Comparison of ENCODE assay signal across 8 mouse cellular contexts in the genomic region with DNA sequence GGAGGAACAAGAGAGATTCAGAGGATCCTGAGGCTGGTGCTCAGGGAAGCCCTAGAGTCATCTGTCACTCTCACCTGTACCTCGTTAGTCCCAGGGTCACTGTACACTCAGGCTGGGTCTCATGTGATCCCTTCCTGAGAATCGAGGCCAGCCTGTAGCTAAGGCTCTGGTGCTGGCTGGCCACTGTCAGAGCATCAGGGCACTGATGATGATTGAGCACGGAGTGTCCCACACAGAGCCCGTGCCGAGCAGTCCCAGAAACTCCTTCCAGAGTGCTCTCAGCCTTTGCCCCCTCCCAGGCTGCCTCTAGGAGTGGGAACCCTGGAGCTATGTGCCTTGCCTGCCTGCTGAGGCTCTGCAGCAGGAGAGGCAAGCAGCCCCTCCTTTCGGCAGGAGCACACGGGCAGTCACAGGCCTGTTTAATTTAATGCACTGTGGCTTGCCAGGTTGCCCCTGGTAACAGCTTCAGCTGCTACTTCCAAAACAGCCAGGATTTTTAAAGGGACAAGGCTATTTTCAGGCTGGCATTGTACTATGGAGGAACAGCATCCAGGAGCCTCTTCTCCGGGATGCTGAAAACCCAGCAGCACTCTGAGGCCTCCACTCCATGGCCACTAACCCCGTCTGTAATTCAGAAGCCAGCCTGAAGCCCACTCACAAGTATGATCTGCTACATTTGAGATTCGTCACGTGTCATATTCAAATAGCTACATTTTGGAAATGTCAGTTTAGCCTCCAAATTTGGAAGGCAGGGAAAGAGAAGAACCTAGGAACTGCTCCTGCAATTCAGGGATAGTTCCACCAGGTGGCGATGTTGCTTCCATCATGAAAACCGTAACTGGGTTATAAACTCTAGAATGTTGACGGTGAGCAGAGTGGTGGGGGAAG. TPM values are rescaled to one million over a fixed set of nuclear protein-coding genes. Genes with fewer than 3 reads are reported as not detected.
DNase-seq lines count a peak whose midpoint lies in the region; ATAC-seq lines count a peak whose summit lies in the region.

No protein-coding gene starts in this region.

- no peak overlapping the region for H3K27ac ChIP-seq in liver, embryonic 11.5 days (ENCODE audit: low read depth, low read length)
- H3K27ac ChIP-seq in forebrain, embryonic 12.5 days = peak overlapping the region; percentile 42; the same call in 1 of the 2 replicates
- H3K27ac ChIP-seq in midbrain, embryonic 15.5 days = peak overlapping the region; percentile 88
- peak overlapping the region; percentile 3; the same call in 1 of the 2 replicates for H3K27ac ChIP-seq in stomach, embryonic 14.5 days (ENCODE audit: low read length)

- intact Hi-C loops in left cerebral cortex, postnatal 10 days (cut with DNase I) = loop anchor here (5.0 kb wide), 2 partner anchors 47 to 77 kb away; partner anchors contain the start of gene Ttc4

- H3K4me2 ChIP-seq in liver, embryonic 11.5 days = no peak overlapping the region
- H3K4me2 ChIP-seq in forebrain, embryonic 12.5 days = no peak overlapping the region
- peak overlapping the region; percentile 37 for H3K4me2 ChIP-seq in midbrain, embryonic 15.5 days
- H3K4me2 ChIP-seq in stomach, embryonic 14.5 days (replicated peaks; ENCODE audit: low read depth, low read length) = no peak overlapping the region

- WGBS in liver, embryonic 11.5 days = 32% methylated on average over 14 of the region's 14 CpGs
- WGBS in forebrain, embryonic 12.5 days = 32% methylated on average over 14 of the region's 14 CpGs
- 12% methylated on average over 14 of the region's 14 CpGs for WGBS in midbrain, embryonic 15.5 days
- 19% methylated on average over 14 of the region's 14 CpGs for WGBS in stomach, embryonic 14.5 days

- no peak overlapping the region for H3K4me3 ChIP-seq in liver, embryonic 11.5 days (ENCODE audit: low read depth, low read length)
- no peak overlapping the region for H3K4me3 ChIP-seq in forebrain, embryonic 12.5 days (replicated peaks)
- H3K4me3 ChIP-seq in midbrain, embryonic 15.5 days = no peak overlapping the region
- no peak overlapping the region for H3K4me3 ChIP-seq in stomach, embryonic 14.5 days (ENCODE audit: low read depth, low read length)

- no peaks in the 10 kb centered on the region; the same call in 1 of the 2 replicates for H3K4me1 ChIP-seq in liver, embryonic 11.5 days (replicated peaks; ENCODE audit: control insufficient read depth, insufficient read depth, low read length)
- peaks cover 15% of the 10 kb centered on the region for H3K4me1 ChIP-seq in forebrain, embryonic 12.5 days
- peaks cover 56% of the 10 kb centered on the region for H3K4me1 ChIP-seq in midbrain, embryonic 15.5 days
- peaks cover 32% of the 10 kb centered on the region; the same call in 1 of the 2 replicates for H3K4me1 ChIP-seq in stomach, embryonic 14.5 days (ENCODE audit: control insufficient read depth, insufficient read depth, low read length)

- H3K36me3 ChIP-seq in liver, embryonic 11.5 days (ENCODE audit: control insufficient read depth, insufficient read depth, low read length) = no peaks in the 10 kb centered on the region
- H3K36me3 ChIP-seq in forebrain, embryonic 12.5 days (replicated peaks) = no peaks in the 10 kb centered on the region
- no peaks in the 10 kb centered on the region for H3K36me3 ChIP-seq in midbrain, embryonic 15.5 days (replicated peaks)
- no peaks in the 10 kb centered on the region for H3K36me3 ChIP-seq in stomach, embryonic 14.5 days (ENCODE audit: control insufficient read depth, insufficient read depth, low read length)

- ATAC-seq in liver, embryonic 11.5 days (replicated peaks; ENCODE audit: low FRiP score) = no peak; the same call in 1 of the 2 replicates
- ATAC-seq in forebrain, embryonic 12.5 days (ENCODE audit: low FRiP score) = peak; percentile 57
- ATAC-seq in midbrain, embryonic 15.5 days (replicated peaks) = peak; percentile 80
- peak; percentile 48; the same call in 1 of the 2 replicates for ATAC-seq in stomach, embryonic 14.5 days (ENCODE audit: insufficient number of reproducible peaks, insufficient read depth, low FRiP score, low read depth)

- H3K9me3 ChIP-seq in liver, embryonic 11.5 days (ENCODE audit: control insufficient read depth, low read length) = no peaks in the 10 kb centered on the region
- H3K9me3 ChIP-seq in forebrain, embryonic 12.5 days = no peaks in the 10 kb centered on the region
- H3K9me3 ChIP-seq in midbrain, embryonic 15.5 days = no peaks in the 10 kb centered on the region
- H3K9me3 ChIP-seq in stomach, embryonic 14.5 days (ENCODE audit: control insufficient read depth, low read depth, low read length) = no peaks in the 10 kb centered on the region

- H3K27me3 ChIP-seq in liver, embryonic 11.5 days (replicated peaks; ENCODE audit: control insufficient read depth, insufficient read depth, low read length) = peaks cover 7% of the 10 kb centered on the region
- H3K27me3 ChIP-seq in forebrain, embryonic 12.5 days = peaks cover 18% of the 10 kb centered on the region; the same call in 1 of the 2 replicates
- no peaks in the 10 kb centered on the region for H3K27me3 ChIP-seq in midbrain, embryonic 15.5 days (replicated peaks)
- no peaks in the 10 kb centered on the region for H3K27me3 ChIP-seq in stomach, embryonic 14.5 days (ENCODE audit: control insufficient read depth, insufficient read depth, low read length)

- peak; percentile 70 for DNase-seq in liver
- no peak for DNase-seq in liver, embryonic 11.5 days (ENCODE audit: low spot score)
- DNase-seq in c-Kit-positive CD71-positive TER-119-negative erythroid progenitor cells, embryonic 14.5 days (ENCODE audit: low read depth) = peak; percentile 41
- peak; percentile 60 for DNase-seq in hindlimb bud, embryonic 11.5 days (ENCODE audit: extremely low spot score, low read depth, low spot score)
- peak; percentile 79 to 91 for DNase-seq in left cerebral cortex, postnatal 10 days (ENCODE audit: extremely low spot score in 1 of 2, low spot score in 2 of 2)

- no peak overlapping the region for H3K9ac ChIP-seq in liver, embryonic 11.5 days (ENCODE audit: low read depth, low read length)
- no peak overlapping the region for H3K9ac ChIP-seq in forebrain, embryonic 12.5 days
- H3K9ac ChIP-seq in midbrain, embryonic 15.5 days = peak overlapping the region; percentile 27
- H3K9ac ChIP-seq in stomach, embryonic 14.5 days (replicated peaks; ENCODE audit: low read depth, low read length) = no peak overlapping the region

RNA-seq across cellular contexts. Expression of gene Ttc22, which starts 8.3 kb away (rescaled TPM):
- polyA plus RNA-seq in liver, embryonic 11.5 days (2014; fragmentation: Nextera tagmentation; extraction: Ambion mirVana) = 0.12 TPM in 2 replicates
- 0.17 TPM in 2 replicates for polyA plus RNA-seq in forebrain, embryonic 12.5 days (2016; fragmentation: Nextera tagmentation; extraction: Ambion mirVana)
- total RNA-seq in left cerebral cortex, postnatal 10 days (2021) = 1 to 10 TPM; 1.7 to 2.1 TPM
- polyA plus RNA-seq in midbrain, embryonic 15.5 days (2015; fragmentation: Nextera tagmentation; extraction: Ambion mirVana) = 3.4 and 4.4 TPM in 2 replicates
- polyA plus RNA-seq in stomach, embryonic 14.5 days (2014; fragmentation: Nextera tagmentation; extraction: Ambion mirVana) = 2.7 and 3.7 TPM in 2 replicates

RNA-seq across cellular contexts. Expression of gene Lexm, which starts 13.5 kb away (rescaled TPM):
- polyA plus RNA-seq in liver, embryonic 11.5 days (2014; fragmentation: Nextera tagmentation; extraction: Ambion mirVana) = 0.30 and 0.52 TPM in 2 replicates
- polyA plus RNA-seq in forebrain, embryonic 12.5 days (2016; fragmentation: Nextera tagmentation; extraction: Ambion mirVana) = 0.17 and 0.42 TPM in 2 replicates
- under 1 TPM in 1 of 2 experiments, not detected in 1; 0.21 TPM for total RNA-seq in left cerebral cortex, postnatal 10 days (2021)
- polyA plus RNA-seq in midbrain, embryonic 15.5 days (2015; fragmentation: Nextera tagmentation; extraction: Ambion mirVana) = not detected in 2 replicates
- not detected in 2 replicates for polyA plus RNA-seq in stomach, embryonic 14.5 days (2014; fragmentation: Nextera tagmentation; extraction: Ambion mirVana)

RNA-seq across cellular contexts. Expression of gene Pars2, which starts 20.3 kb away (rescaled TPM):
- 11.5 and 11.7 TPM in 2 replicates for polyA plus RNA-seq in liver, embryonic 11.5 days (2014; fragmentation: Nextera tagmentation; extraction: Ambion mirVana)
- polyA plus RNA-seq in forebrain, embryonic 12.5 days (2016; fragmentation: Nextera tagmentation; extraction: Ambion mirVana) = 11.2 and 15.9 TPM in 2 replicates
- 1 to 10 TPM; 6.4 to 8.2 TPM for total RNA-seq in left cerebral cortex, postnatal 10 days (2021)
- 9.7 and 10.4 TPM in 2 replicates for polyA plus RNA-seq in midbrain, embryonic 15.5 days (2015; fragmentation: Nextera tagmentation; extraction: Ambion mirVana)
- 14.5 and 15.1 TPM in 2 replicates for polyA plus RNA-seq in stomach, embryonic 14.5 days (2014; fragmentation: Nextera tagmentation; extraction: Ambion mirVana)

RNA-seq across cellular contexts. Expression of gene Ttc4, which starts 48.2 kb away (rescaled TPM):
- 72.3 and 74.8 TPM in 2 replicates for polyA plus RNA-seq in liver, embryonic 11.5 days (2014; fragmentation: Nextera tagmentation; extraction: Ambion mirVana)
- 96.2 and 98.8 TPM in 2 replicates for polyA plus RNA-seq in forebrain, embryonic 12.5 days (2016; fragmentation: Nextera tagmentation; extraction: Ambion mirVana)
- 10 to 100 TPM; 44.8 to 45.4 TPM for total RNA-seq in left cerebral cortex, postnatal 10 days (2021)
- 158 TPM in 2 replicates for polyA plus RNA-seq in midbrain, embryonic 15.5 days (2015; fragmentation: Nextera tagmentation; extraction: Ambion mirVana)
- polyA plus RNA-seq in stomach, embryonic 14.5 days (2014; fragmentation: Nextera tagmentation; extraction: Ambion mirVana) = 79.5 and 80.4 TPM in 2 replicates
